Mouse (Mus musculus): ENCODE results near the gene Ung. TPM values are rescaled to one million over a fixed set of nuclear protein-coding genes. Genes with fewer than 3 reads are reported as not detected.

Ung gene
- 28.3 and 34.1 TPM in 2 replicates for polyA plus RNA-seq (2014; fragmentation: Nextera tagmentation; extraction: Ambion mirVana)

GRCm38 (mm10) chr5:114130211-114130605, at the start of gene Ung:
TSS of gene Ung (plus strand) at chr5:114130386.
- Histone ChIP-seq H3K9me3 (ENCODE audit: control insufficient read depth, low read length) (no peaks in the 10 kb centered on the region), H3K4me2 (ENCODE audit: low read length) (peak within 1 kb of the TSS; percentile 99), H3K27ac (replicated peaks in 1 of 2; ENCODE audit: control insufficient read depth in 1 of 2, insufficient read depth in 1 of 2, low read depth in 2 of 2, low read length in 2 of 2) (peak within 1 kb of the TSS; percentile 79 to 89), H3K36me3 (ENCODE audit: control insufficient read depth, insufficient read depth, low read length) (peaks cover 13% of the 10 kb centered on the region), H3K4me3 (ENCODE audit: control insufficient read depth in 1 of 2, insufficient read depth in 1 of 2, low read depth in 1 of 2, low read length in 2 of 2) (peak within 1 kb of the TSS; percentile 64 to 85), H3K4me1 (ENCODE audit: control insufficient read depth in 2 of 2, insufficient read depth in 2 of 2, low read length in 2 of 2) (peaks cover 21 to 44% of the 10 kb centered on the region in 2 experiments), H3K27me3 (ENCODE audit: control insufficient read depth, insufficient read depth, low read length) (no peaks in the 10 kb centered on the region), H3K9ac (ENCODE audit: low read length) (peak within 1 kb of the TSS; percentile 78)
- ATAC-seq (ENCODE audit: insufficient number of reproducible peaks, insufficient read depth, low FRiP score, low read depth): peak; percentile 4; the same call in 1 of the 2 replicates
- under 1% methylated on average over 29 of the region's 29 CpGs for WGBS

GRCm38 (mm10) chr5:114085501-114085900, 44.7 kb upstream of the Ung start:
- Histone ChIP-seq H3K4me3 (ENCODE audit: control insufficient read depth in 1 of 2, insufficient read depth in 1 of 2, low read depth in 1 of 2, low read length in 2 of 2) (no peak overlapping the region), H3K4me2 (ENCODE audit: low read length) (no peak overlapping the region), H3K9me3 (ENCODE audit: control insufficient read depth, low read length) (no peaks in the 10 kb centered on the region), H3K9ac (ENCODE audit: low read length) (no peak overlapping the region), H3K27me3 (ENCODE audit: control insufficient read depth, insufficient read depth, low read length) (0 out of 2 replicates have a peak, but pooled peaks cover 3% of the 10 kb centered on the region), H3K4me1 (ENCODE audit: control insufficient read depth in 2 of 2, insufficient read depth in 2 of 2, low read length in 2 of 2) (no peaks in the 10 kb centered on the region), H3K36me3 (ENCODE audit: control insufficient read depth, insufficient read depth, low read length) (no peaks in the 10 kb centered on the region), H3K27ac (replicated peaks in 1 of 2; ENCODE audit: control insufficient read depth in 1 of 2, insufficient read depth in 1 of 2, low read depth in 2 of 2, low read length in 2 of 2) (no peak overlapping the region)
- no peak for ATAC-seq (ENCODE audit: insufficient number of reproducible peaks, insufficient read depth, low FRiP score, low read depth)
- 57% methylated on average over 14 of the region's 14 CpGs for WGBS

GRCm38 (mm10) chr5:114087875-114088480, 42.2 kb upstream of the Ung start:
- H3K4me1 ChIP-seq (ENCODE audit: control insufficient read depth in 2 of 2, insufficient read depth in 2 of 2, low read length in 2 of 2): peaks cover 0 to 4% of the 10 kb centered on the region in 2 experiments; a peak in 1 of 4 replicates
- H3K9me3 ChIP-seq (ENCODE audit: control insufficient read depth, low read length): no peaks in the 10 kb centered on the region
- H3K27ac ChIP-seq (replicated peaks in 1 of 2; ENCODE audit: control insufficient read depth in 1 of 2, insufficient read depth in 1 of 2, low read depth in 2 of 2, low read length in 2 of 2): no peak overlapping the region
- peaks cover 3% of the 10 kb centered on the region; the same call in 1 of the 2 replicates for H3K27me3 ChIP-seq (ENCODE audit: control insufficient read depth, insufficient read depth, low read length)
- ATAC-seq (ENCODE audit: insufficient number of reproducible peaks, insufficient read depth, low FRiP score, low read depth): no peak
- no peaks in the 10 kb centered on the region for H3K36me3 ChIP-seq (ENCODE audit: control insufficient read depth, insufficient read depth, low read length)
- no peak overlapping the region for H3K4me2 ChIP-seq (ENCODE audit: low read length)
- 64% methylated on average over 12 of the region's 12 CpGs for WGBS
- H3K4me3 ChIP-seq (ENCODE audit: control insufficient read depth in 1 of 2, insufficient read depth in 1 of 2, low read depth in 1 of 2, low read length in 2 of 2): no peak overlapping the region
- H3K9ac ChIP-seq (ENCODE audit: low read length): no peak overlapping the region

- Histone ChIP-seq H3K4me3 (ENCODE audit: control insufficient read depth in 1 of 2, insufficient read depth in 1 of 2, low read depth in 1 of 2, low read length in 2 of 2) (no peak overlapping the region), H3K4me1 (ENCODE audit: control insufficient read depth in 2 of 2, insufficient read depth in 2 of 2, low read length in 2 of 2) (peaks cover 0 to 4% of the 10 kb centered on the region in 2 experiments; a peak in 1 of 4 replicates), H3K36me3 (ENCODE audit: control insufficient read depth, insufficient read depth, low read length) (no peaks in the 10 kb centered on the region), H3K9ac (ENCODE audit: low read length) (no peak overlapping the region), H3K4me2 (ENCODE audit: low read length) (no peak overlapping the region), H3K27ac (replicated peaks in 1 of 2; ENCODE audit: control insufficient read depth in 1 of 2, insufficient read depth in 1 of 2, low read depth in 2 of 2, low read length in 2 of 2) (no peak overlapping the region), H3K9me3 (ENCODE audit: control insufficient read depth, low read length) (no peaks in the 10 kb centered on the region), H3K27me3 (ENCODE audit: control insufficient read depth, insufficient read depth, low read length) (peaks cover 3% of the 10 kb centered on the region; the same call in 1 of the 2 replicates)
- WGBS: 22% methylated on average over 7 of the region's 7 CpGs
- ATAC-seq (ENCODE audit: insufficient number of reproducible peaks, insufficient read depth, low FRiP score, low read depth): no peak
Observed at GRCm38 (mm10) chr5:114090421-114091013, 39.7 kb upstream of the Ung start.

- Histone ChIP-seq H3K36me3 (ENCODE audit: control insufficient read depth, insufficient read depth, low read length) (no peaks in the 10 kb centered on the region), H3K4me1 (ENCODE audit: control insufficient read depth in 2 of 2, insufficient read depth in 2 of 2, low read length in 2 of 2) (peaks cover 0 to 4% of the 10 kb centered on the region in 2 experiments; a peak in 1 of 4 replicates), H3K9ac (ENCODE audit: low read length) (no peak within 1 kb of the TSS), H3K9me3 (ENCODE audit: control insufficient read depth, low read length) (no peaks in the 10 kb centered on the region), H3K27me3 (ENCODE audit: control insufficient read depth, insufficient read depth, low read length) (peaks cover 3% of the 10 kb centered on the region; the same call in 1 of the 2 replicates), H3K4me2 (ENCODE audit: low read length) (peak within 1 kb of the TSS; percentile 61), H3K27ac (replicated peaks in 1 of 2; ENCODE audit: control insufficient read depth in 1 of 2, insufficient read depth in 1 of 2, low read depth in 2 of 2, low read length in 2 of 2) (no peak within 1 kb of the TSS), H3K4me3 (ENCODE audit: control insufficient read depth in 1 of 2, insufficient read depth in 1 of 2, low read depth in 1 of 2, low read length in 2 of 2) (peak within 1 kb of the TSS in 1 of 2 experiments; percentile 8; a peak in 1 of 4 replicates)
- WGBS: 3% methylated on average over 40 of the region's 40 CpGs
- ATAC-seq (ENCODE audit: insufficient number of reproducible peaks, insufficient read depth, low FRiP score, low read depth): no peak
Observed at GRCm38 (mm10) chr5:114091057-114091807, 39.0 kb upstream of the Ung start, which contains the start of gene Svop. TSS of gene Svop (minus strand) at chr5:114091570.

GRCm38 (mm10) chr5:114099709-114100389, 30.3 kb upstream of the Ung start:
- peak overlapping the region; percentile 93 for H3K9ac ChIP-seq (ENCODE audit: low read length)
- H3K4me2 ChIP-seq (ENCODE audit: low read length): peak overlapping the region; percentile 83
- peaks cover 11% of the 10 kb centered on the region; the same call in 1 of the 2 replicates for H3K36me3 ChIP-seq (ENCODE audit: control insufficient read depth, insufficient read depth, low read length)
- 8% methylated on average over 37 of the region's 37 CpGs for WGBS
- H3K9me3 ChIP-seq (ENCODE audit: control insufficient read depth, low read length): no peaks in the 10 kb centered on the region
- no peaks in the 10 kb centered on the region; the same call in 1 of the 2 replicates for H3K27me3 ChIP-seq (ENCODE audit: control insufficient read depth, insufficient read depth, low read length)
- H3K4me3 ChIP-seq (ENCODE audit: control insufficient read depth in 1 of 2, insufficient read depth in 1 of 2, low read depth in 1 of 2, low read length in 2 of 2): peak overlapping the region; percentile 93 to 95
- peak; percentile 91 for ATAC-seq (ENCODE audit: insufficient number of reproducible peaks, insufficient read depth, low FRiP score, low read depth)
- peaks cover 8 to 9% of the 10 kb centered on the region in 2 experiments for H3K4me1 ChIP-seq (ENCODE audit: control insufficient read depth in 2 of 2, insufficient read depth in 2 of 2, low read length in 2 of 2)
- H3K27ac ChIP-seq (replicated peaks in 1 of 2; ENCODE audit: control insufficient read depth in 1 of 2, insufficient read depth in 1 of 2, low read depth in 2 of 2, low read length in 2 of 2): peak overlapping the region in 1 of 2 experiments; percentile 57; a peak in 1 of 4 replicates

All from heart, embryonic 14.5 days (tissue).